Mouse (Mus musculus): ENCODE measurements around the gene Galnt6. TPM values are rescaled to one million over a fixed set of nuclear protein-coding genes. Genes with fewer than 3 reads are reported as not detected.

The Galnt6 gene
- total and polyA plus RNA-seq, 2 experiments: 0.42 to 0.46 TPM

DNA sequence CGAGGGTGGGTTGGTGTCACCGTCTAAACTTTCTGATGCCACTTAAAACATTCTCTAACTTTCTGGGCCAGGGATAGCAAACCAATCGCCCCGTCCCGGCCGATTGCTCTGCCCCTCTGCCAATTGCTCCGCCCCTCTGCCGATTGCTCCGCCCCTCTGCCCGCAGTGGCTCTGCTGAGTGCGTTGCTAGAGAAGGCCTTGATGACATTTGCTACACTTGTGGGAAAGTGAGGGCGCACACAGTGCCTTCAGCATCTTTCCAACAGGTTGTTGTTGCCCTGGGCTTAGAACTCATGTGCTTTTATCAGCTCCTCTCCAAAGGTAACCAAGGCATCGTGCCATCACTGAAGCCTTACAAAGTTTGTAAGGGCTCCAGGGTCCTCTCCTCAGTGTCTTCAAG is 43.9 kb downstream of the Galnt6 start:
- H3K27ac ChIP-seq (replicated peaks; ENCODE audit: insufficient read depth, low read depth, low read length): no peak overlapping the region
- H3K4me1 ChIP-seq (ENCODE audit: control insufficient read depth, insufficient read depth, low read length): peaks cover 12% of the 10 kb centered on the region
- WGBS: 43% methylated on average over 13 of the region's 13 CpGs
- no peak overlapping the region for H3K4me3 ChIP-seq (ENCODE audit: insufficient read depth, low read depth, low read length)
- TF ChIP-seq POLR2A (IDR thresholded peaks at IDR 0.05; ENCODE audit: extremely low read depth, insufficient read depth, low read length) (no peak), CTCF (IDR thresholded peaks at IDR 0.05; ENCODE audit: low read depth, low read length) (no peak)
- no peaks in the 10 kb centered on the region for H3K27me3 ChIP-seq (ENCODE audit: control insufficient read depth, insufficient read depth, low read length)
- no peak overlapping the region for H3K9ac ChIP-seq (ENCODE audit: low read depth, low read length)
- DNase-seq (ENCODE audit: extremely low read depth, low read depth, low spot score): no peak
- H3K79me2 ChIP-seq (ENCODE audit: control insufficient read depth, insufficient read depth, low read length): no peaks in the 10 kb centered on the region
- no peaks in the 10 kb centered on the region for H3K36me3 ChIP-seq (ENCODE audit: control insufficient read depth, insufficient read depth, low read length)

DNA sequence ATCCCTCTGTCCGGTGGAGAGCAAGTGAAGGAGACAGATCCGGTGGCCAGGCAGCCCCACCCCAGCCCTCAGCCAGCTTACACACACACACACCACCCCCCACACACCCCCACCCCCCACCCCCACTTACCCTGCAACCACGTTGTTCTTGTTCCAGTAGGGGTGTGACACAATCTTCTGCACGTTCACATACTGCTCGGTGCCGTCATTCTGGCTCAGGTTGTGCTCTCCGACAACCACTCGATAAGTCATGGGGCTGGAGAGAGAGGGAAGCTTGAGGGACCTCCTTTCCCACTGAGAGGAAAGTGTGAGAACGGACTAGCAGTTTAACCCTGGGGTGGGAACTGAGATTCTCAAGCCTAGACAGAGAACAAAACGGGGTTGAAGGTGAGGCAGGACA is 44.7 kb downstream of the Galnt6 start:
- H3K27ac ChIP-seq (replicated peaks; ENCODE audit: insufficient read depth, low read depth, low read length): no peak overlapping the region
- 68% methylated on average over 10 of the region's 10 CpGs for WGBS

DNA sequence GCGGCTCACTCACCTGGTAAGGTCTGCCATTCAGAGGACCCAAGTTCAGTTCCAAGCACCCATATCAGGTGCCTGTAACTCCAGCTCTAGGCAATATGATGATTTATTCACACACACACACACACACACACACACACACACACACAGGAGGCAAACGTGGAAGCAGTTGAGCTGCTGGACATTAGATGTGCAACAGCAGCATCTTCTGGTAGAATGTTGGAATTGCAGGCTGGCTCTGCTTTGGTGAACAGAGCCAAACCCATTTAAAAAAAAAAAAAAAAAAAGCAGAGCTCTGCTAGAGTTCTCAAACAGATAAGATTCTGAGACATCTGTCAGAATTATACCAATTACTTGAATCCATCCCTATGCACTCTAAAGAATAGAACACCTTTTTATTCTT is 46.1 kb downstream of the Galnt6 start:
- peak; percentile 79 for DNase-seq (ENCODE audit: extremely low read depth, low read depth, low spot score)
- 35% methylated on average over 2 of the region's 2 CpGs for WGBS
- Histone ChIP-seq H3K36me3 (ENCODE audit: control insufficient read depth, insufficient read depth, low read length) (no peaks in the 10 kb centered on the region), H3K4me3 (ENCODE audit: insufficient read depth, low read depth, low read length) (no peak overlapping the region), H3K4me1 (ENCODE audit: control insufficient read depth, insufficient read depth, low read length) (peaks cover 19% of the 10 kb centered on the region), H3K27ac (replicated peaks; ENCODE audit: insufficient read depth, low read depth, low read length) (no peak overlapping the region), H3K27me3 (ENCODE audit: control insufficient read depth, insufficient read depth, low read length) (no peaks in the 10 kb centered on the region), H3K79me2 (ENCODE audit: control insufficient read depth, insufficient read depth, low read length) (no peaks in the 10 kb centered on the region), H3K9ac (ENCODE audit: low read depth, low read length) (no peak overlapping the region)
- peak; percentile 63; the same call in 1 of the 2 replicates for TF ChIP-seq CTCF (IDR thresholded peaks at IDR 0.05; ENCODE audit: low read depth, low read length)
- no peak for TF ChIP-seq POLR2A (IDR thresholded peaks at IDR 0.05; ENCODE audit: extremely low read depth, insufficient read depth, low read length)

More for the DNA sequence above, 44.7 kb downstream of the Galnt6 start:
- TF ChIP-seq POLR2A (IDR thresholded peaks at IDR 0.05; ENCODE audit: extremely low read depth, insufficient read depth, low read length) (no peak), CTCF (IDR thresholded peaks at IDR 0.05; ENCODE audit: low read depth, low read length) (no peak)
- no peak for DNase-seq (ENCODE audit: extremely low read depth, low read depth, low spot score)
- Histone ChIP-seq H3K36me3 (ENCODE audit: control insufficient read depth, insufficient read depth, low read length) (no peaks in the 10 kb centered on the region), H3K4me1 (ENCODE audit: control insufficient read depth, insufficient read depth, low read length) (peaks cover 18% of the 10 kb centered on the region), H3K27me3 (ENCODE audit: control insufficient read depth, insufficient read depth, low read length) (no peaks in the 10 kb centered on the region), H3K4me3 (ENCODE audit: insufficient read depth, low read depth, low read length) (no peak overlapping the region), H3K79me2 (ENCODE audit: control insufficient read depth, insufficient read depth, low read length) (no peaks in the 10 kb centered on the region), H3K9ac (ENCODE audit: low read depth, low read length) (no peak overlapping the region)

DNA sequence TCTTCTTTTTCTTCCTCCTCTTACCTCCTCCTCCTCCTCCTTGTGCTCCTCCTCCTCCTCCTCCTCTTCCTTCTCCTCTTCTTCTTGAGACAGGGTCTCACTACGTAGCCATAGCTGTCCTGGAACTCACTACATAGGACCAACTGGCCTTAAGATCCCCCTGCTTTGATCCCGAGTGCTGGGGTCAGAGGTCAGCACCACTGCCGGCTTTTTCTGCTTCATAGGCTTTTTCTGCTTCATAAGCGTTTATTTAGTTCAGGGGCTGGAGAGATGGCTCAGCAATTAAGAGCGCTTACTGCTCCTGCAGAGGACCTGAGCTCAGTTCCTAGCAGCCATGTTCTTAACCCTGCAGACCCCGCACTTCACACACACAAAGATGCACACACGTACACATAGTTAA is 47.4 kb downstream of the Galnt6 start:
- WGBS: 24% methylated on average over 7 of the region's 7 CpGs
- H3K27me3 ChIP-seq (ENCODE audit: control insufficient read depth, insufficient read depth, low read length): no peaks in the 10 kb centered on the region
- TF ChIP-seq CTCF (IDR thresholded peaks at IDR 0.05; ENCODE audit: low read depth, low read length): no peak
- no peak for TF ChIP-seq POLR2A (IDR thresholded peaks at IDR 0.05; ENCODE audit: extremely low read depth, insufficient read depth, low read length)
- peaks cover 24% of the 10 kb centered on the region for H3K4me1 ChIP-seq (ENCODE audit: control insufficient read depth, insufficient read depth, low read length)
- no peak overlapping the region for H3K9ac ChIP-seq (ENCODE audit: low read depth, low read length)
- peak; percentile 52 for DNase-seq (ENCODE audit: extremely low read depth, low read depth, low spot score)
- no peak overlapping the region; the same call in 1 of the 2 replicates for H3K27ac ChIP-seq (replicated peaks; ENCODE audit: insufficient read depth, low read depth, low read length)
- H3K36me3 ChIP-seq (ENCODE audit: control insufficient read depth, insufficient read depth, low read length): no peaks in the 10 kb centered on the region
- no peaks in the 10 kb centered on the region for H3K79me2 ChIP-seq (ENCODE audit: control insufficient read depth, insufficient read depth, low read length)
- H3K4me3 ChIP-seq (ENCODE audit: insufficient read depth, low read depth, low read length): no peak overlapping the region

DNA sequence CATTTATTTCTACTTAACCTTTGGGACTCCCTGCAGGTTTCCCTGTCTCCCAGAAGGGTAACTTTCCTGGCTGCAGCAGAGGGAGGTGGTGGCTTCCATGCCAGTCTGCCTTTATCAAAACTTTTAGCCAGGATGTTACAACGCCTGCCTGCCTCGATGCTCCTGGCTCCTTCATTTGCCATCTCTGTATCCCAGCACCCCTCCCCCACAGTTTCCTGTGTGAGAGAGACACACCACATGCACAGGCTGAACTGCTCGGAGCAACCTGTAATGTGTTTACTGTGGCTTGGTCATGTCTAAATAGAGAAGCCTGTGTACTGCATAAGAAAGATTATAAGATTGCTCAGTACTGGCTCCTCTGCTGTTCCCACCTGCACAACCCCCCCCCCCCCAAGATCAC is 48.8 kb downstream of the Galnt6 start:
- H3K36me3 ChIP-seq (ENCODE audit: control insufficient read depth, insufficient read depth, low read length): no peaks in the 10 kb centered on the region
- peaks cover 24% of the 10 kb centered on the region for H3K4me1 ChIP-seq (ENCODE audit: control insufficient read depth, insufficient read depth, low read length)
- peak overlapping the region; percentile 27; the same call in 1 of the 2 replicates for H3K27ac ChIP-seq (replicated peaks; ENCODE audit: insufficient read depth, low read depth, low read length)
- no peak overlapping the region for H3K9ac ChIP-seq (ENCODE audit: low read depth, low read length)
- H3K27me3 ChIP-seq (ENCODE audit: control insufficient read depth, insufficient read depth, low read length): no peaks in the 10 kb centered on the region
- WGBS: 2% methylated on average over 3 of the region's 3 CpGs
- H3K79me2 ChIP-seq (ENCODE audit: control insufficient read depth, insufficient read depth, low read length): no peaks in the 10 kb centered on the region
- TF ChIP-seq POLR2A (IDR thresholded peaks at IDR 0.05; ENCODE audit: extremely low read depth, insufficient read depth, low read length) (no peak), CTCF (IDR thresholded peaks at IDR 0.05; ENCODE audit: low read depth, low read length) (no peak)
- DNase-seq (ENCODE audit: extremely low read depth, low read depth, low spot score): peak; percentile 45
- no peak overlapping the region for H3K4me3 ChIP-seq (ENCODE audit: insufficient read depth, low read depth, low read length)

DNA sequence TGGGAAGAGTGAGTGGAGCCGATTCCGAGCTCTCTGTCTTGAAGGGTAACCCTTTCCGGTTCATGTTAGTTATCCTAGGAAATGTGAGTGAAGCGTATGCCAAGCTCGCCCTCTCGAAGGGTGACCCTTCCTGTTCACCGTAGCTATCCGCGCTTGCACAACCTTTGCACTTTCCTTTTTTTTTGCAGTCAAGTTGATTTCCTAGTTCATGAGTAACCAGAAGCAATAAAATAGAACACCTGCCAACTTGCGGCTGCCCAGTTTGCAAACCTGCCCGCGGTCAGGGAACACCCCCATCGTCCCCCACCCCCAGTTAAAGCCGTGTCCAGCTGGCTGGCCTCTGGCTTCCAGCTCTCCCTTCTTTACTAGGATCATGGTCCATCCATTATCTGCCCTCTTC is 50.2 kb downstream of the Galnt6 start:
- peak; percentile 97 for DNase-seq (ENCODE audit: extremely low read depth, low read depth, low spot score)
- 13% methylated on average over 14 of the region's 14 CpGs for WGBS
- H3K79me2 ChIP-seq (ENCODE audit: control insufficient read depth, insufficient read depth, low read length): no peaks in the 10 kb centered on the region
- peak overlapping the region; percentile 70 for H3K27ac ChIP-seq (replicated peaks; ENCODE audit: insufficient read depth, low read depth, low read length)
- peaks cover 29% of the 10 kb centered on the region for H3K4me1 ChIP-seq (ENCODE audit: control insufficient read depth, insufficient read depth, low read length)
- H3K27me3 ChIP-seq (ENCODE audit: control insufficient read depth, insufficient read depth, low read length): no peaks in the 10 kb centered on the region
- H3K36me3 ChIP-seq (ENCODE audit: control insufficient read depth, insufficient read depth, low read length): no peaks in the 10 kb centered on the region
- H3K4me3 ChIP-seq (ENCODE audit: insufficient read depth, low read depth, low read length): 0 out of 2 replicates have a peak overlapping the region, but pooled peaks have one; percentile 1
- H3K9ac ChIP-seq (ENCODE audit: low read depth, low read length): no peak overlapping the region
- TF ChIP-seq POLR2A (IDR thresholded peaks at IDR 0.05; ENCODE audit: extremely low read depth, insufficient read depth, low read length) (no peak), CTCF (IDR thresholded peaks at IDR 0.05; ENCODE audit: low read depth, low read length) (no peak)
